Mouse (Mus musculus): ENCODE data around the gene Hp. TPM values are rescaled to one million over a fixed set of nuclear protein-coding genes. Genes with fewer than 3 reads are reported as not detected.

Hp gene
- total and polyA plus RNA-seq, 2 experiments from 2014 or later, result 1.2 to 2.0 TPM

DNA sequence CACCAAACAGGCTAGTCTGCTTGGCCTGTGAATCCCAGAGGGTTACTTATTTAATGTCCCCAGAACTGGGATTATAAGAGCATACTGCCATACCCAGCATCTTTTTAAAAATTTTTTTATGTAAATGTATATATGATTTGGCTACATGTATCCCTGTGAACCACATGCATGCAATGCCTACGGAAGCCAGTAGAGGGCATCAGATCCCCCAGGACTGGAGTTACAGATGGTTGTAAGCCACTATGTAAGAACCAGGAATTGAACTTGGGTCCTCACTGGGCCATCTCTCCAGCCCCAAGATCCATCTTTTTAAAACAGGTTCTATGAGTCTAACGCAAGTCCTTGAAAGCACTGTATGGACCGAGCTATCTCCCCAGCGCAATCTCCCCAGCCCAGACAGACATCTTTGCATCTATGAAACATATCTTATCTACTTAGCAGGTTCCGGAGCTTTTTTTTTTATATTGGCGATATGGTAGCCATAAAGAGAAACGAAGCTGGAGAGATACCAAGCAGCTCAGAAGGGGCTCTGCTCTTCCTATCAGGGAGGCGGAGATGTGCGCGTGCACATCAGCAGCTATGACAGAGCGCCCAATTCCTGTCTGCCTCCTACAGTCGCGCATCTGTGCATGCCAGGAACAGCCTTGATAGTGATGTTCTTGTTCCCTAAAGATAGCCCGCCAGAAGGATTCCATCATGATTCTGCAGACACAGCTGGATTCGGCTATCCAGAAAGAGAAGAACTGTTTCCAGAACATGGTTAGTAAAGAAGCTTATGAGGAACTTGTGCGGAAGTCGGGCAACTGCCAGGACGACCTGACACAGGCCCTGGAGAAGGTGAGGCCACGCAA lies 43.6 kb downstream of the Hp start:
- Histone ChIP-seq H3K9ac (replicated peaks; ENCODE audit: low read depth, low read length) (no peak overlapping the region), H3K27ac (ENCODE audit: low read depth) (no peak overlapping the region), H3K4me1 (ENCODE audit: control insufficient read depth, insufficient read depth) (no peaks in the 10 kb centered on the region), H3K27me3 (ENCODE audit: control insufficient read depth, insufficient read depth, low read length) (no peaks in the 10 kb centered on the region), H3K4me3 (ENCODE audit: low read depth, low read length) (no peak overlapping the region), H3K9me3 (replicated peaks; ENCODE audit: control insufficient read depth, low read length) (no peaks in the 10 kb centered on the region), H3K4me2 (ENCODE audit: low read depth, low read length) (no peak overlapping the region), H3K36me3 (replicated peaks; ENCODE audit: control insufficient read depth, insufficient read depth, low read length) (no peaks in the 10 kb centered on the region)
- ATAC-seq (ENCODE audit: insufficient read depth, low read depth) (no peak), DNase-seq (ENCODE audit: low spot score) (no peak)
- TF ChIP-seq CTCF (IDR thresholded peaks at IDR 0.05; ENCODE audit: low read depth) (peak; percentile 42), EP300 (IDR thresholded peaks at IDR 0.05; ENCODE audit: low read depth) (no peak)
- WGBS, result 79% methylated on average over 19 of the region's 19 CpGs

Other genes starting within 250 kb of the Hp start
- not detected in 2 replicates for gene Pmfbp1, start 85.1 kb downstream of the Hp start, total RNA-seq (2014; rRNA removed; ENCODE audit: low replicate concordance)
- gene Pmfbp1, start 85.1 kb downstream of the Hp start, polyA plus RNA-seq (2015; fragmentation: Nextera tagmentation; extraction: Ambion mirVana), result not detected in 2 replicates
- 10.8 and 21.9 TPM in 2 replicates for gene Dhx38, start 13.3 kb downstream of the Hp start, total RNA-seq (2014; rRNA removed; ENCODE audit: low replicate concordance)
- gene Dhx38, start 13.3 kb downstream of the Hp start, polyA plus RNA-seq (2015; fragmentation: Nextera tagmentation; extraction: Ambion mirVana), result 6.8 and 7.3 TPM in 2 replicates
- 4.1 and 13.2 TPM in 2 replicates for gene Txnl4b, start 13.3 kb downstream of the Hp start, total RNA-seq (2014; rRNA removed; ENCODE audit: low replicate concordance)
- 17.8 and 19.0 TPM in 2 replicates for gene Txnl4b, start 13.3 kb downstream of the Hp start, polyA plus RNA-seq (2015; fragmentation: Nextera tagmentation; extraction: Ambion mirVana)
- 47.8 and 77.9 TPM in 2 replicates for gene Dhodh, start 29.5 kb upstream of the Hp start, total RNA-seq (2014; rRNA removed; ENCODE audit: low replicate concordance)
- 25.7 and 26.4 TPM in 2 replicates for gene Dhodh, start 29.5 kb upstream of the Hp start, polyA plus RNA-seq (2015; fragmentation: Nextera tagmentation; extraction: Ambion mirVana)
- gene Pkd1l3, start 35.3 kb upstream of the Hp start, total RNA-seq (2014; rRNA removed; ENCODE audit: low replicate concordance), result 0.15 TPM in 1 of 2 replicates, not detected in the other
- 0.01 TPM in 1 of 2 replicates, not detected in the other for gene Pkd1l3, start 35.3 kb upstream of the Hp start, polyA plus RNA-seq (2015; fragmentation: Nextera tagmentation; extraction: Ambion mirVana)
- 65.3 and 69.7 TPM in 2 replicates for gene Ist1, start 114.1 kb upstream of the Hp start, total RNA-seq (2014; rRNA removed; ENCODE audit: low replicate concordance)
- 70.5 and 73.2 TPM in 2 replicates for gene Ist1, start 114.1 kb upstream of the Hp start, polyA plus RNA-seq (2015; fragmentation: Nextera tagmentation; extraction: Ambion mirVana)
- gene Zfp821, start 126.4 kb upstream of the Hp start, total RNA-seq (2014; rRNA removed; ENCODE audit: low replicate concordance), result 14.8 and 21.4 TPM in 2 replicates
- gene Zfp821, start 126.4 kb upstream of the Hp start, polyA plus RNA-seq (2015; fragmentation: Nextera tagmentation; extraction: Ambion mirVana), result 11.6 and 12.2 TPM in 2 replicates
- gene Atxn1l, start 158.6 kb upstream of the Hp start, total RNA-seq (2014; rRNA removed; ENCODE audit: low replicate concordance), result 12.6 and 13.8 TPM in 2 replicates
- gene Atxn1l, start 158.6 kb upstream of the Hp start, polyA plus RNA-seq (2015; fragmentation: Nextera tagmentation; extraction: Ambion mirVana), result 2.4 and 3.3 TPM in 2 replicates
- 23.7 and 24.6 TPM in 2 replicates for gene Ap1g1, start 199.4 kb upstream of the Hp start, total RNA-seq (2014; rRNA removed; ENCODE audit: low replicate concordance)
- 13.5 and 14.4 TPM in 2 replicates for gene Ap1g1, start 199.4 kb upstream of the Hp start, polyA plus RNA-seq (2015; fragmentation: Nextera tagmentation; extraction: Ambion mirVana)